Mouse (Mus musculus) olfactory bulb, adult 2 months (tissue): ENCODE data around the gene Nsg2. TPM values are rescaled to one million over a fixed set of nuclear protein-coding genes. Genes with fewer than 3 reads are reported as not detected.
A peak's percentile ranks its signal among the peaks of the same experiment; 100 is the strongest.

ENCODE experiments used
- H3K27ac ChIP-seq: fragments of 200-500 bp; 2 replicates; pipeline ENCODE4 v1.5.1; 2012; ENCODE audit warnings: low read depth, low read length; ENCODE audit not compliant: insufficient read depth
- H3K4me1 ChIP-seq: fragments of 200-500 bp; 2 replicates; pipeline ENCODE4 v1.6.1; 2012; ENCODE audit warnings: low read length; ENCODE audit not compliant: control insufficient read depth, insufficient read depth
- H3K4me3 ChIP-seq: fragments of 200-500 bp; 2 replicates; pipeline ENCODE4 v1.5.1; 2012; ENCODE audit warnings: mild to moderate bottlenecking, low read depth, low read length, moderate library complexity; ENCODE audit not compliant: insufficient read depth
- CTCF ChIP-seq: fragments of 200-500 bp; IDR thresholded peaks from 2 replicates; pipeline ENCODE4 v1.5.1; 2012; ENCODE audit warnings: low read depth, mild to moderate bottlenecking, low read length, moderate library complexity; ENCODE audit not compliant: insufficient read depth
- POLR2A ChIP-seq: fragments of 200-500 bp; IDR thresholded peaks from 2 replicates; pipeline ENCODE4 v1.6.1; 2012; ENCODE audit warnings: mild to moderate bottlenecking, low read depth, low read length, moderate library complexity; ENCODE audit not compliant: insufficient read depth
- WGBS: fragments of 180-500 bp; shearing (Covaris S2); methylation state at CpG from one replicate; pipeline ENCODE4 v1.1.7; 2018; 5-methylcytosine and 5-hydroxymethylcytosine counted together
- polyA plus RNA-seq: library from polyadenylated mRNA; stranded (reverse); fragments of >200 nt; gene quantifications from 2 replicates; pipeline ENCODE4 v1.2.4, GENCODE M21; 2012; ENCODE audit warnings: low replicate concordance; ENCODE audit not compliant: missing spikeins, insufficient read depth, insufficient read length

The Nsg2 gene
- polyA plus RNA-seq, 1 experiment: 450 TPM

GRCm38 (mm10) chr11:32061020-32061419 is 60.8 kb downstream of the Nsg2 start:
- Histone ChIP-seq H3K4me1 (peaks cover 34% of the 10 kb centered on the region), H3K27ac (peak overlapping the region; percentile 97), H3K4me3 (no peak overlapping the region)
- no peak for TF ChIP-seq POLR2A
- no peak for TF ChIP-seq CTCF
- 28% methylated on average over 2 of the region's 2 CpGs for WGBS

DNA sequence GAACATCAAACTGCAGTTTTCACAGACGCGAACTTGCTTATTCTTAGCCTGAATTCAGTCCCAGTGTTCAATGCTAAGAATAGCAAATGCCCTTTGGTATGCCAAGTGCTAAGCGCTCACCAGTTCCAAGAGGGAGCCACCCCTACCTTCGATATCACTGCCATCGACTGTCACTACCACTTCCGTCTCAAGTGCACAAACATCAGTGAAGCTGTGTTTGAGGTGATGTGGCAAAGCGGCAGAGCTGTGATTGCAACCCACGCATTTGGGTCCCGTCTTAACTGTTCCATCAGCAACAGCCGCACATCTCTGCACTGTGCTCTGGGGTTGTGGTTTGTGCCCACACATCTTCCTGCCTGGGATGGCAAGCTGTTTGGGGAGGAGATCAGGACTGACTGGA is 61.6 kb downstream of the Nsg2 start:
- Histone ChIP-seq H3K4me3 (no peak overlapping the region), H3K4me1 (peaks cover 34% of the 10 kb centered on the region), H3K27ac (peak overlapping the region; percentile 97)
- 31% methylated on average over 10 of the region's 10 CpGs for WGBS
- TF ChIP-seq POLR2A: no peak
- TF ChIP-seq CTCF: no peak

DNA sequence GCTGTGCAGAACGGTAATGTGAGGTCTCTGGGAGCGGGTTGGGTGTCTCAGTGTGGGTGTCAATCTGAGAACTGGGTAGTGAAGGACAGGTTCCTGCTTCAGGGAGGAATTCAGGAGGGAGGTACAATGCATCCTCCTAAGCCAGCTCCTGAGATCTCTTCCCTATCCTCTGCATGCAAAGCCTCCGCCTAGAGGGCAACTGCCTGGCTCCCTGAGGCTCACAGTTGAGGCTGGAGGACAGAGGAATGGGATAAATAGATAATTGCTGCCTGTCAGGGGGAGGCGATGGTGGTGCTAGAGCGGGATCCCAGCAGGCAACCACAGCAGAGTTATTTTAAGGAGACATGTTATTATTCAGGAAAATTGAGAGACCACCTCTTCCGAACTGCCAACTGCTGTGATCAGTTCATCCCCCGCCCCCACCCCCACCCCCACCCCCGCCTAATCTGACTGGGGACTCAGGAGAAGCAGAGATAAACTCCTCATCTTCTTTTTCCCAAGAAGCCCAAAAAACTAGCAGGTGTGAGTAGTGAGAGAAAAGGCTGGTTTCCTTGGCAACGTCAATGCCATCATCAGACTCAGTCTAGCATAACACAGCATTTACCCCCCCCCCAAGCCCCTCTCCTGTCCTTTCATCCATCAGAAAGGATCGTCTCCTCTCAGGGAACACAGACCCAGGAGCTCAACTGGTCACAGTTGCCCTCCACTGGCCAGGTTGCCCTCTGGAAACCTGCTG is 63.7 kb downstream of the Nsg2 start:
- TF ChIP-seq CTCF (no peak), POLR2A (no peak)
- H3K27ac ChIP-seq: peak overlapping the region; percentile 88
- H3K4me3 ChIP-seq: no peak overlapping the region
- peaks cover 30% of the 10 kb centered on the region for H3K4me1 ChIP-seq
- 13% methylated on average over 10 of the region's 10 CpGs for WGBS

- WGBS: 17% methylated on average over 5 of the region's 5 CpGs
- TF ChIP-seq CTCF (no peak), POLR2A (no peak)
- Histone ChIP-seq H3K4me3 (no peak overlapping the region), H3K4me1 (peaks cover 30% of the 10 kb centered on the region), H3K27ac (peak overlapping the region; percentile 88)
These were observed 64.2 kb downstream of the Nsg2 start for GRCm38 (mm10) chr11:32064511-32064862.

DNA sequence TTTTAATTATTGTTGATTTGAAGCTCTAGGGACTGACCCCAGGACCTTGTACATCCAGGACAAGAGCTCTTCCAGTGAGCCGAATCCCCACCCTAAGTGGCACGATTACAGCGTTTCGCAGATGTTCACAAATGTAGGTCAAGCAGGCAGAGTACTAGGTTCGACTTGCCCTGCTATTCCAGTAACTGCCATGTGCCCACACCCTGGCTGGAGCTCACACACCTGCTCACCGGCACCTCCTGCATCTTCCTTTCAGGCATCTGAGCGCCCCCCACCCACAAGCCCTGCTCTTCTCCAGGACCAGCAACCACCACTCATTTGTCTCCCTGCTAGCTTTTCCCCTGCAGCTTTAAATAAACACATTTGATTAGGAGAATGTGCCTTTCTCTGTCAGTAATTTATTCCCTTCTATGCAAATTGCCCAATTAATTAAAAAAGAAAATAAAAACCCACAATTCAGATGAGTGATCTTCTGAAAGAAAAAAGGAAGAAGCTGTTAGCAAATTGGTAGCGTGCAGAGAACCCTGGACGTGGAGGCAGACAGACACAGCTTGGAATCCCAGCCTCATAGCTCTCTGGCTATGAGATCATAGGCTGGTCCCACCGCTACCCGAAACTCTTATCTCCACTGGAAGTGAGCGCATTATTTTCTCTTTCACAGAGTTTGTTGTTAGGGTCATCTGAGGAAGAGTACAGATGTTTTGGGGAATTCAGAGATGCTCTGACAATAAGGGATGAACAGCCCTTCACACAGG is 68.7 kb downstream of the Nsg2 start:
- 0 out of 2 replicates have a peak overlapping the region, but pooled peaks have one; percentile 10 for H3K27ac ChIP-seq
- no peak overlapping the region for H3K4me3 ChIP-seq
- TF ChIP-seq POLR2A: no peak
- WGBS: 19% methylated on average over 12 of the region's 12 CpGs
- H3K4me1 ChIP-seq: peaks cover 14% of the 10 kb centered on the region

DNA sequence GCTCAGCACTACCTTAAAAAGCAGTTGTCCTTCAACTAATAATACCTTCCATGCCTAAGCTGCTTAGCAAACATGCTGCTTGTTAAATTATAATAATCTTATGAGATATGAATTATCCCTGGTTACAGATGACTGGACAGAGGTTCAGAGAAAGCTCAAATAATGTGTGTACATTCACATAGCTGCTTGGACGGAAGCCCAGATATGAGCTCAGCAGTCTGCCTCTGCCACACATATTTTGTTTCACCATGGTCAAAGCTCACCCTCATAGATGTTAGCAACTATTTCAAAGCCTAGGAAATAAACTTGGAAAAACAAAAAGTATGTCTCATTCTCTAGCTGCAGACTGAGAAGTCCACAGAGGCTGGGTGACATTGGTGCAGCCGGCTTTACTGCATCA is 74.9 kb downstream of the Nsg2 start:
- Histone ChIP-seq H3K4me1 (peaks cover 4% of the 10 kb centered on the region; the same call in 1 of the 2 replicates), H3K4me3 (no peak overlapping the region), H3K27ac (no peak overlapping the region)
- WGBS: 75% methylated on average over 2 of the region's 2 CpGs
- no peak for TF ChIP-seq POLR2A
- TF ChIP-seq CTCF: no peak

DNA sequence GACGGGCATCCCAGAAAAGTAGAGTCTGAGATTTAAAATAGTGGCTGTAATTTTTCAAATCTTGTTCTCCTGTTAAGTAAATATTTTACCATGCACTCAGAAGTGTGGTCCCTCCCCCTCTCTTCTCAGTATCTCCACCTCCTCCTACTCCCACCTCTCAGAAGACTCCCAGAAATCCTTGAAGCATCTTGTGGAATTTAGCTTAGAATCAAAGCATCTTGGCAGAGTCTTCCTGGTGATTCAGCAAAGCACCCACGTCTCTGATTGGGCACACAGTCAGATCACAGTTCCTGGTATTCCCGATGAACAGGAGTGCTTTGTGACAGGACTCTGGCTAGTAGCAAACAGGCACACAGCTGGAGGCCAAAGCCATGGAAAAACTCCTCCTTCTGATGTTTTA is 83.2 kb downstream of the Nsg2 start:
- TF ChIP-seq POLR2A (no peak), CTCF (no peak)
- no peak overlapping the region for H3K4me3 ChIP-seq
- H3K4me1 ChIP-seq: peaks cover 16% of the 10 kb centered on the region
- H3K27ac ChIP-seq: no peak overlapping the region
- 27% methylated on average over 3 of the region's 3 CpGs for WGBS

DNA sequence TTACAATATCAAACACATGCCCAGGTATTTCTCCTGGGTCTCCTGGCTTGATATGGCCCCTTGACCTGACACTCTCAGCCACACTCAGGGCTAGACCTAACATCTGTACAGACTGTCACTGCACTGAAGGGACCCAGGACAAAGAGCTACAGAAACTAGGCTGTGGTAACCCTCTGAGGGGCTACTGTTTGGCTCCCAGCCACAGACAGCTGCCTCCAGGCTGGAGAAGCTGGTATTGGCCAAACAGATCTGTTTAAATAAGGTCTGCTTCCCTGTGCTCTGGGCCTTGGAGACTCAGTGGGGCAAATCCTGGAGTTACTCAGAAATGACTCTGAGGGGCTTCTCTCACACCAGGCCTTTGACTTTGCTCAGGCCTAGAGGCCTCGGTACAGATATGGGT is 86.3 kb downstream of the Nsg2 start:
- Histone ChIP-seq H3K4me1 (peaks cover 19% of the 10 kb centered on the region), H3K4me3 (no peak overlapping the region), H3K27ac (peak overlapping the region; percentile 96)
- 34% methylated on average over 1 of the region's 1 CpGs for WGBS
- TF ChIP-seq CTCF (no peak), POLR2A (no peak)

GRCm38 (mm10) chr11:32087376-32087775 is 87.1 kb downstream of the Nsg2 start:
- TF ChIP-seq CTCF (no peak), POLR2A (no peak)
- Histone ChIP-seq H3K4me1 (peaks cover 19% of the 10 kb centered on the region), H3K4me3 (no peak overlapping the region), H3K27ac (peak overlapping the region; percentile 98)
- WGBS: 3% methylated on average over 2 of the region's 2 CpGs
